Mouse (Mus musculus): ENCODE measurements around the gene Nnat. TPM values are rescaled to one million over a fixed set of nuclear protein-coding genes. Genes with fewer than 3 reads are reported as not detected.

The Nnat gene
- polyA plus RNA-seq, 1 experiment from 2014 or later, result 2,785 TPM

GRCm38 (mm10) chr2:157530056-157530955 is 29.6 kb upstream of the Nnat start:
- no peak overlapping the region for H3K4me2 ChIP-seq (ENCODE audit: low read depth, low read length, severe bottlenecking)
- no peak overlapping the region for H3K27ac ChIP-seq (ENCODE audit: low read depth, low read length)
- ATAC-seq (replicated peaks; ENCODE audit: low FRiP score) (no peak), DNase-seq (ENCODE audit: low spot score) (no peak)
- H3K4me1 ChIP-seq (replicated peaks; ENCODE audit: control insufficient read depth, insufficient read depth, low read length), result peaks cover 11% of the 10 kb centered on the region; the same call in 1 of the 2 replicates
- 59% methylated on average over 13 of the region's 13 CpGs for WGBS
- no peaks in the 10 kb centered on the region for H3K9me3 ChIP-seq (ENCODE audit: control insufficient read depth, low read length)
- H3K27me3 ChIP-seq (ENCODE audit: control insufficient read depth, insufficient read depth, low read length), result no peaks in the 10 kb centered on the region
- H3K4me3 ChIP-seq (ENCODE audit: low read depth, low read length), result no peak overlapping the region
- H3K36me3 ChIP-seq (ENCODE audit: control insufficient read depth, insufficient read depth, low read length), result no peaks in the 10 kb centered on the region
- no peak overlapping the region for H3K9ac ChIP-seq (ENCODE audit: low read length)

- WGBS, result 63% methylated on average over 8 of the region's 8 CpGs
- Histone ChIP-seq H3K4me2 (ENCODE audit: low read depth, low read length, severe bottlenecking) (no peak overlapping the region), H3K4me1 (replicated peaks; ENCODE audit: control insufficient read depth, insufficient read depth, low read length) (peaks cover 20% of the 10 kb centered on the region), H3K4me3 (ENCODE audit: low read depth, low read length) (no peak overlapping the region), H3K27ac (ENCODE audit: low read depth, low read length) (0 out of 2 replicates have a peak overlapping the region, but pooled peaks have one; percentile 32), H3K36me3 (ENCODE audit: control insufficient read depth, insufficient read depth, low read length) (no peaks in the 10 kb centered on the region), H3K9ac (ENCODE audit: low read length) (no peak overlapping the region), H3K9me3 (ENCODE audit: control insufficient read depth, low read length) (no peaks in the 10 kb centered on the region), H3K27me3 (ENCODE audit: control insufficient read depth, insufficient read depth, low read length) (no peaks in the 10 kb centered on the region)
- no peak for ATAC-seq (replicated peaks; ENCODE audit: low FRiP score)
- DNase-seq (ENCODE audit: low spot score), result no peak
Observed at GRCm38 (mm10) chr2:157531681-157532426, 28.0 kb upstream of the Nnat start.

- H3K4me3 ChIP-seq (ENCODE audit: low read depth, low read length), result no peak overlapping the region
- H3K4me2 ChIP-seq (ENCODE audit: low read depth, low read length, severe bottlenecking), result no peak overlapping the region
- ATAC-seq (replicated peaks; ENCODE audit: low FRiP score) (no peak), DNase-seq (ENCODE audit: low spot score) (no peak)
- H3K9ac ChIP-seq (ENCODE audit: low read length), result no peak overlapping the region
- H3K4me1 ChIP-seq (replicated peaks; ENCODE audit: control insufficient read depth, insufficient read depth, low read length), result peaks cover 26% of the 10 kb centered on the region
- no peaks in the 10 kb centered on the region for H3K36me3 ChIP-seq (ENCODE audit: control insufficient read depth, insufficient read depth, low read length)
- no peaks in the 10 kb centered on the region for H3K9me3 ChIP-seq (ENCODE audit: control insufficient read depth, low read length)
- WGBS, result 68% methylated on average over 4 of the region's 4 CpGs
- no peak overlapping the region for H3K27ac ChIP-seq (ENCODE audit: low read depth, low read length)
- H3K27me3 ChIP-seq (ENCODE audit: control insufficient read depth, insufficient read depth, low read length), result peaks cover 3% of the 10 kb centered on the region; the same call in 1 of the 2 replicates
Observed at GRCm38 (mm10) chr2:157534163-157534562, 25.7 kb upstream of the Nnat start.

- WGBS, result 53% methylated on average over 7 of the region's 7 CpGs
- Histone ChIP-seq H3K9me3 (ENCODE audit: control insufficient read depth, low read length) (no peaks in the 10 kb centered on the region), H3K4me3 (ENCODE audit: low read depth, low read length) (no peak overlapping the region), H3K9ac (ENCODE audit: low read length) (no peak overlapping the region), H3K4me1 (replicated peaks; ENCODE audit: control insufficient read depth, insufficient read depth, low read length) (peaks cover 33% of the 10 kb centered on the region), H3K27me3 (ENCODE audit: control insufficient read depth, insufficient read depth, low read length) (peaks cover 3% of the 10 kb centered on the region; the same call in 1 of the 2 replicates), H3K4me2 (ENCODE audit: low read depth, low read length, severe bottlenecking) (no peak overlapping the region), H3K36me3 (ENCODE audit: control insufficient read depth, insufficient read depth, low read length) (no peaks in the 10 kb centered on the region), H3K27ac (ENCODE audit: low read depth, low read length) (peak overlapping the region; percentile 37; the same call in 1 of the 2 replicates)
- DNase-seq (ENCODE audit: low spot score), result no peak
- ATAC-seq (replicated peaks; ENCODE audit: low FRiP score), result no peak
Observed at GRCm38 (mm10) chr2:157536476-157537081, 23.3 kb upstream of the Nnat start.

- Histone ChIP-seq H3K4me2 (ENCODE audit: low read depth, low read length, severe bottlenecking) (no peak overlapping the region), H3K4me3 (ENCODE audit: low read depth, low read length) (no peak overlapping the region), H3K36me3 (ENCODE audit: control insufficient read depth, insufficient read depth, low read length) (no peaks in the 10 kb centered on the region), H3K4me1 (replicated peaks; ENCODE audit: control insufficient read depth, insufficient read depth, low read length) (peaks cover 38% of the 10 kb centered on the region), H3K27ac (ENCODE audit: low read depth, low read length) (peak overlapping the region; percentile 37; the same call in 1 of the 2 replicates), H3K9ac (ENCODE audit: low read length) (no peak overlapping the region), H3K27me3 (ENCODE audit: control insufficient read depth, insufficient read depth, low read length) (peaks cover 3% of the 10 kb centered on the region; the same call in 1 of the 2 replicates), H3K9me3 (ENCODE audit: control insufficient read depth, low read length) (no peaks in the 10 kb centered on the region)
- DNase-seq (ENCODE audit: low spot score) (no peak), ATAC-seq (replicated peaks; ENCODE audit: low FRiP score) (no peak)
- 17% methylated on average over 7 of the region's 7 CpGs for WGBS
Observed at GRCm38 (mm10) chr2:157537118-157537517, 22.8 kb upstream of the Nnat start.

- H3K4me3 ChIP-seq (ENCODE audit: low read depth, low read length), result no peak overlapping the region
- H3K4me2 ChIP-seq (ENCODE audit: low read depth, low read length, severe bottlenecking), result peak overlapping the region; percentile 29; the same call in 1 of the 2 replicates
- no peak for DNase-seq (ENCODE audit: low spot score)
- H3K9me3 ChIP-seq (ENCODE audit: control insufficient read depth, low read length), result no peaks in the 10 kb centered on the region
- H3K36me3 ChIP-seq (ENCODE audit: control insufficient read depth, insufficient read depth, low read length), result no peaks in the 10 kb centered on the region
- peak overlapping the region; percentile 50 for H3K9ac ChIP-seq (ENCODE audit: low read length)
- H3K4me1 ChIP-seq (replicated peaks; ENCODE audit: control insufficient read depth, insufficient read depth, low read length), result peaks cover 51% of the 10 kb centered on the region
- peaks cover 3% of the 10 kb centered on the region; the same call in 1 of the 2 replicates for H3K27me3 ChIP-seq (ENCODE audit: control insufficient read depth, insufficient read depth, low read length)
- H3K27ac ChIP-seq (ENCODE audit: low read depth, low read length), result peak overlapping the region; percentile 89
- 39% methylated on average over 24 of the region's 24 CpGs for WGBS
- ATAC-seq (replicated peaks; ENCODE audit: low FRiP score), result peak; percentile 43
Observed at GRCm38 (mm10) chr2:157540073-157540952, 19.6 kb upstream of the Nnat start.

- H3K9me3 ChIP-seq (ENCODE audit: control insufficient read depth, low read length), result no peaks in the 10 kb centered on the region
- peak; percentile 24; the same call in 1 of the 2 replicates for ATAC-seq (replicated peaks; ENCODE audit: low FRiP score)
- H3K27me3 ChIP-seq (ENCODE audit: control insufficient read depth, insufficient read depth, low read length), result peaks cover 3% of the 10 kb centered on the region; the same call in 1 of the 2 replicates
- DNase-seq (ENCODE audit: low spot score), result no peak
- peak overlapping the region; percentile 29; the same call in 1 of the 2 replicates for H3K4me2 ChIP-seq (ENCODE audit: low read depth, low read length, severe bottlenecking)
- WGBS, result 15% methylated on average over 9 of the region's 9 CpGs
- no peaks in the 10 kb centered on the region for H3K36me3 ChIP-seq (ENCODE audit: control insufficient read depth, insufficient read depth, low read length)
- peaks cover 55% of the 10 kb centered on the region for H3K4me1 ChIP-seq (replicated peaks; ENCODE audit: control insufficient read depth, insufficient read depth, low read length)
- peak overlapping the region; percentile 89 for H3K27ac ChIP-seq (ENCODE audit: low read depth, low read length)
- H3K9ac ChIP-seq (ENCODE audit: low read length), result peak overlapping the region; percentile 50; the same call in 1 of the 2 replicates
- no peak overlapping the region for H3K4me3 ChIP-seq (ENCODE audit: low read depth, low read length)
Observed at GRCm38 (mm10) chr2:157540953-157541569, 18.8 kb upstream of the Nnat start.

All from forebrain, embryonic 11.5 days (tissue).